Mouse (Mus musculus): ENCODE measurements around the gene Mrap. TPM values are rescaled to one million over a fixed set of nuclear protein-coding genes. Genes with fewer than 3 reads are reported as not detected.

The Mrap gene
- total and polyA plus RNA-seq, 3 experiments, result not detected

DNA sequence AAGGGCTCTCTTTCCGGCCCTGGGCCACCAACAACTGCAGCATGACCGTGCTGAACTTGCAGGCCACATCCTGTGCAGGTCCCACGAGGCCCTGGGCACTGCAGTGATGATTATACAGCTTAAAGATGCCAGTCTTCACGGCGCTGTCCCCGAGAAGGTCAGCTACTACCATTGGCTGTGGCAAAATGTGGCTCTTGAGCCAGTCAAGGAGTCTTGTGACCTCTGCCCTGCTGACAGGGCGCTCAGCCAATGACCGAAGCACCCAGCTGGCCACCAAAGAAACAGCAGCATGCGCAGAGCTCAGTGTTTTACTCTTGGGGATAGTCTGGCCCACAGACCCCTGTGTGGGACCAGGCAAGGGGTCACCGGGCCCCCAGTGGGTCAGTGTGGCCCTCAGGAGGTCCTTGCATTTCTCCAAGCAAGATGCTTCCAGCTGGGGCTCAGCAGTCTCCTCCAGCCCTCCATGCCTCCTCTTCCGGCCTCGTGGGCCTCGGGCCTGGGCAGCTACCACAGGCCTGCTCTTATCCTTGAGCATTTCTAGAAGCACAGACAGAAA is 15.5 kb downstream of the Mrap start:
- in situ Hi-C loops (cut with MboI; ENCODE audit: low pct_ligation_motif_present, low pct_unique_long_range_greater_than_20kb, low sequenced_read_pairs), result no loop called here
- H3K36me3 ChIP-seq (replicated peaks in 1 of 2; ENCODE audit: control insufficient read depth in 1 of 2, insufficient read depth in 1 of 2, low read length in 1 of 2), result peaks cover 68 to 92% of the 10 kb centered on the region in 2 experiments
- no peaks in the 10 kb centered on the region for H3K4me1 ChIP-seq (ENCODE audit: control insufficient read depth in 1 of 2, insufficient read depth in 2 of 2)
- dilution Hi-C loops (cut with MboI; ENCODE audit: extremely low pct_ligation_motif_present, extremely low pct_unique_long_range_greater_than_20kb, low sequenced_read_pairs), result no loop called here
- no peak overlapping the region for H3K4me3 ChIP-seq (replicated peaks in 1 of 3; ENCODE audit: low read depth in 2 of 3, low read length in 2 of 3, poor library complexity in 1 of 3)
- H3K9me3 ChIP-seq (replicated peaks; ENCODE audit: low read length), result no peaks in the 10 kb centered on the region
- no peak overlapping the region for H3K27ac ChIP-seq (ENCODE audit: insufficient read depth, low read depth)
- H3K4me2 ChIP-seq (ENCODE audit: insufficient read depth, low read depth, poor library complexity, severe bottlenecking), result no peak overlapping the region
- peak; percentile 7 for DNase-seq (ENCODE audit: extremely low read depth)
- no peak overlapping the region for H3K9ac ChIP-seq (ENCODE audit: insufficient read depth, low read depth)
- no peaks in the 10 kb centered on the region for H3K79me2 ChIP-seq (replicated peaks; ENCODE audit: control insufficient read depth, extremely low read depth, insufficient read depth, poor library complexity, severe bottlenecking)
- no peaks in the 10 kb centered on the region for H3K27me3 ChIP-seq (replicated peaks)
- TF ChIP-seq UBTF (IDR thresholded peaks at IDR 0.05; ENCODE audit: low read depth, low read length) (no peak), CTCF (conservative IDR thresholded peaks at IDR 0.05 in 1 of 2, IDR thresholded peaks at IDR 0.05 in 1 of 2; ENCODE audit: low read depth in 2 of 2, low read length in 2 of 2) (no peak), SMC3 (IDR thresholded peaks at IDR 0.05; ENCODE audit: low read depth, low read length) (no peak), TBP (conservative IDR thresholded peaks at IDR 0.05; ENCODE audit: low read depth, low read length) (no peak), CHD1 (IDR thresholded peaks at IDR 0.05; ENCODE audit: low read depth, low read length) (no peak), E2F4 (IDR thresholded peaks at IDR 0.05; ENCODE audit: insufficient replicate concordance, low read depth, low read length) (no peak), PAX5 (IDR thresholded peaks at IDR 0.05; ENCODE audit: low read length) (no peak), MAX (IDR thresholded peaks at IDR 0.05; ENCODE audit: low read length) (no peak), CHD2 (IDR thresholded peaks at IDR 0.05; ENCODE audit: low read length) (no peak), ZNF384 (IDR thresholded peaks at IDR 0.05; ENCODE audit: low read depth, low read length) (no peak), SIN3A (IDR thresholded peaks at IDR 0.05; ENCODE audit: low read length) (no peak), RAD21 (IDR thresholded peaks at IDR 0.05; ENCODE audit: low read depth, low read length) (no peak), NELFE (IDR thresholded peaks at IDR 0.05; ENCODE audit: low read depth, low read length) (no peak), NRF1 (IDR thresholded peaks at IDR 0.05; ENCODE audit: low read depth, low read length) (no peak), ELF1 (IDR thresholded peaks at IDR 0.05; ENCODE audit: low read depth, low read length) (no peak), USF1 (IDR thresholded peaks at IDR 0.05; ENCODE audit: low read depth, low read length) (no peak), MAZ (IDR thresholded peaks at IDR 0.05; ENCODE audit: low read depth, low read length) (no peak)

DNA sequence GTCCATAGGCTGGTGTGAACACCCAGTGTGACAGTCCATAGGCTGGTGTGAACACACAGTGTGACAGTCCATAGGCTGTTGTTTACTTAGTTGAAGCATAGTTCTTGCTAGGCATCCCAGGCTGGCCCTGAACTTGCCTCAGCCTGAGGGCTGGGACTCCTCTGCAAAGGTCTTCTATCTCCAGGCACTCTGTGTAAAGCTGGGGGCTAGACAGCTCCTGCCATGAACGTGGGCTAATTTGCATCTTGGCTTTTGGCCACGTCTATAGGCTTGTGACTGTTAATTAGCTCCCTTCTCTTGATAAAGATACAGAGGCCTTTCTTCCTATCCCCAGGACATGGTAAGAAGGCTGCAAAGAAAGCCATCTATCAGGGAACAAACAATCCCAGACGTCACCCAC is 21.3 kb downstream of the Mrap start:
- Histone ChIP-seq H3K4me2 (ENCODE audit: insufficient read depth, low read depth, poor library complexity, severe bottlenecking) (no peak overlapping the region), H3K4me3 (replicated peaks in 1 of 3; ENCODE audit: low read depth in 2 of 3, low read length in 2 of 3, poor library complexity in 1 of 3) (no peak overlapping the region), H3K27me3 (replicated peaks) (no peaks in the 10 kb centered on the region), H3K36me3 (replicated peaks in 1 of 2; ENCODE audit: control insufficient read depth in 1 of 2, insufficient read depth in 1 of 2, low read length in 1 of 2) (peaks cover 82 to 97% of the 10 kb centered on the region in 2 experiments), H3K27ac (ENCODE audit: insufficient read depth, low read depth) (no peak overlapping the region), H3K9ac (ENCODE audit: insufficient read depth, low read depth) (no peak overlapping the region), H3K79me2 (replicated peaks; ENCODE audit: control insufficient read depth, extremely low read depth, insufficient read depth, poor library complexity, severe bottlenecking) (no peaks in the 10 kb centered on the region), H3K4me1 (ENCODE audit: control insufficient read depth in 1 of 2, insufficient read depth in 2 of 2) (no peaks in the 10 kb centered on the region), H3K9me3 (replicated peaks; ENCODE audit: low read length) (no peaks in the 10 kb centered on the region)
- in situ Hi-C loops (cut with MboI; ENCODE audit: low pct_ligation_motif_present, low pct_unique_long_range_greater_than_20kb, low sequenced_read_pairs), result no loop called here
- no peak for DNase-seq (ENCODE audit: extremely low read depth)
- TF ChIP-seq NELFE (IDR thresholded peaks at IDR 0.05; ENCODE audit: low read depth, low read length) (no peak), GABPA (IDR thresholded peaks at IDR 0.05; ENCODE audit: insufficient replicate concordance, low read depth, low read length) (no peak), UBTF (IDR thresholded peaks at IDR 0.05; ENCODE audit: low read depth, low read length) (no peak), HCFC1 (IDR thresholded peaks at IDR 0.05; ENCODE audit: low read depth, low read length) (no peak), JUN (IDR thresholded peaks at IDR 0.05; ENCODE audit: insufficient read depth, low read depth, low read length) (no peak), CTCF (conservative IDR thresholded peaks at IDR 0.05 in 1 of 2, IDR thresholded peaks at IDR 0.05 in 1 of 2; ENCODE audit: low read depth in 2 of 2, low read length in 2 of 2) (no peak), ZMIZ1 (IDR thresholded peaks at IDR 0.05; ENCODE audit: low read depth, low read length) (no peak), RAD21 (IDR thresholded peaks at IDR 0.05; ENCODE audit: low read depth, low read length) (no peak), MAX (IDR thresholded peaks at IDR 0.05; ENCODE audit: low read length) (no peak), JUND (conservative IDR thresholded peaks at IDR 0.05; ENCODE audit: low read depth, low read length) (no peak), USF1 (IDR thresholded peaks at IDR 0.05; ENCODE audit: low read depth, low read length) (no peak), ETS1 (conservative IDR thresholded peaks at IDR 0.05; ENCODE audit: low read depth, low read length) (no peak), E2F4 (IDR thresholded peaks at IDR 0.05; ENCODE audit: insufficient replicate concordance, low read depth, low read length) (no peak), NRF1 (IDR thresholded peaks at IDR 0.05; ENCODE audit: low read depth, low read length) (no peak), ZNF384 (IDR thresholded peaks at IDR 0.05; ENCODE audit: low read depth, low read length) (no peak), BHLHE40 (IDR thresholded peaks at IDR 0.05; ENCODE audit: low read depth, low read length) (no peak), ZKSCAN1 (IDR thresholded peaks at IDR 0.05; ENCODE audit: borderline replicate concordance, low read depth, low read length) (no peak), MEF2A (IDR thresholded peaks at IDR 0.05; ENCODE audit: borderline replicate concordance, low read depth, low read length) (no peak), SIN3A (IDR thresholded peaks at IDR 0.05; ENCODE audit: low read length) (no peak)
- dilution Hi-C loops (cut with MboI; ENCODE audit: extremely low pct_ligation_motif_present, extremely low pct_unique_long_range_greater_than_20kb, low sequenced_read_pairs), result no loop called here

Data from CH12.LX (cell line).